Mouse (Mus musculus) left cerebral cortex, adult 8-10 months (tissue): ENCODE results near the gene Tbc1d21. TPM values are rescaled to one million over a fixed set of nuclear protein-coding genes. Genes with fewer than 3 reads are reported as not detected.
A peak's percentile ranks its signal among the peaks of the same experiment; 100 is the strongest.

Experiments
- DNase-seq, 2 experiments: peaks; one replicate each; pipeline ENCODE4 v3.0.0; 2022; ENCODE audit warnings: low spot score in 2 of 2
- total RNA-seq, 4 experiments: library from RNA; stranded (reverse); gene quantifications; 2 replicates each; pipeline ENCODE4 v1.2.4; 2022

Gene Tbc1d21
- total RNA-seq, 4 experiments from 2014 or later = not detected

GRCm38 (mm10) chr9:58345963-58346362, 24.3 kb downstream of the Tbc1d21 start:
- DNase-seq = no peak

- DNase-seq = no peak
Measured at GRCm38 (mm10) chr9:58341795-58342194, 28.5 kb downstream of the Tbc1d21 start.

GRCm38 (mm10) chr9:58336650-58337281, 33.5 kb downstream of the Tbc1d21 start:
- DNase-seq = no peak

- no peak for DNase-seq
Measured at GRCm38 (mm10) chr9:58331276-58331675, 39.0 kb downstream of the Tbc1d21 start.

GRCm38 (mm10) chr9:58330293-58330692, 40.0 kb downstream of the Tbc1d21 start:
- DNase-seq = peak in 1 of 2 experiments; percentile 46

- DNase-seq = no peak
Measured at GRCm38 (mm10) chr9:58327382-58327781, 42.9 kb downstream of the Tbc1d21 start.

- no peak for DNase-seq
Measured at GRCm38 (mm10) chr9:58326477-58327180, 43.6 kb downstream of the Tbc1d21 start.

GRCm38 (mm10) chr9:58321681-58322080, 48.6 kb downstream of the Tbc1d21 start:
- no peak for DNase-seq

- DNase-seq = no peak
Measured at GRCm38 (mm10) chr9:58318317-58318716, 51.9 kb downstream of the Tbc1d21 start.

- DNase-seq = no peak
Measured at GRCm38 (mm10) chr9:58317381-58317780, 52.9 kb downstream of the Tbc1d21 start.

- DNase-seq = no peak
Measured at GRCm38 (mm10) chr9:58316784-58317183, 53.5 kb downstream of the Tbc1d21 start.

- no peak for DNase-seq
Measured at GRCm38 (mm10) chr9:58315850-58316249, 54.4 kb downstream of the Tbc1d21 start.

GRCm38 (mm10) chr9:58314682-58315360, 55.4 kb downstream of the Tbc1d21 start:
- peak in 1 of 2 experiments; percentile 30 for DNase-seq

- no peak for DNase-seq
Measured at GRCm38 (mm10) chr9:58312944-58313359, 57.3 kb downstream of the Tbc1d21 start, which contains the start of gene Loxl1. Gene Loxl1 (minus strand): TSS chr9:58313186.

- no peak for DNase-seq
Measured at GRCm38 (mm10) chr9:58312196-58312943, 57.9 kb downstream of the Tbc1d21 start.

GRCm38 (mm10) chr9:58311191-58311910, 58.9 kb downstream of the Tbc1d21 start:
- no peak for DNase-seq

GRCm38 (mm10) chr9:58310043-58310660, 60.1 kb downstream of the Tbc1d21 start:
- DNase-seq = no peak
